Mouse (Mus musculus): Measurements from ENCODE around the gene Fnd3c2. TPM values are rescaled to one million over a fixed set of nuclear protein-coding genes. Genes with fewer than 3 reads are reported as not detected.
"Not testable (repeated sequence)": the region's sequence is repeated elsewhere in the genome, so short reads cannot be mapped to it uniquely, and the experiment has no call there.

Fnd3c2 gene
- polyA plus RNA-seq, 2 experiments = 0.04 TPM; not detected in 1

- H3K36me3 ChIP-seq (ENCODE audit: control insufficient read depth, insufficient read depth, low read length) = peaks cover 56% of the 10 kb centered on the region
Measured at GRCm38 (mm10) chrX:106198904-106199303, 56.3 kb downstream of the Fnd3c2 start.

DNA sequence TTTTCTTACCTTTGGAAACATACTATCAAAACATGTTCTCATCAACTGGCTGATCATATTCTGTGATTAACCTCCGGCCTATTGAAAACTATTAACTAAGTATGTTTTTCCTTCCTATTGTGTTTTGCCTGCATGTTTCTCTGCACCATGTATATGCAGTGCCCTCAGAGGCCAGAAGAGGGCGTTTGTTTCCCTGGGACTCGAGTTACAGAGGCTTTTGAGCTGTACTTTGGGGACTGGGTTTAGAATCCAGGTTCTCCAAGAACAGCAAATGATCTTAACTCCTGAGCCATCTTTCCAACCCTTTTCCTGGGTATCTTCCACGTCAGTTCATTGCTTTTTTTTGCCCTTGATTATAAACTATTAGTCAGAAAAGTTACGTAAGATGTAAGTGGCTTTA lies 57.9 kb downstream of the Fnd3c2 start:
- 63% methylated on average over 5 of the region's 5 CpGs for WGBS
- H3K4me1 ChIP-seq (ENCODE audit: control insufficient read depth, insufficient read depth, low read length) = no peaks in the 10 kb centered on the region
- H3K9me3 ChIP-seq (ENCODE audit: control insufficient read depth, low read length) = no peaks in the 10 kb centered on the region
- DNase-seq (ENCODE audit: low spot score) (no peak), ATAC-seq (ENCODE audit: low FRiP score, low read depth) (no peak)
- no peak for TF ChIP-seq POLR2A (IDR thresholded peaks at IDR 0.05; ENCODE audit: borderline replicate concordance, extremely low read depth, insufficient read depth, insufficient read length)
- no peak overlapping the region for H3K4me3 ChIP-seq (replicated peaks; ENCODE audit: low read length)
- no peak overlapping the region for H3K9ac ChIP-seq (ENCODE audit: low read depth, low read length, severe bottlenecking)
- H3K27ac ChIP-seq (replicated peaks; ENCODE audit: low read depth, low read length) = no peak overlapping the region
- no peaks in the 10 kb centered on the region for H3K27me3 ChIP-seq (ENCODE audit: control insufficient read depth, insufficient read depth, low read length)
- H3K36me3 ChIP-seq (ENCODE audit: control insufficient read depth, insufficient read depth, low read length) = peaks cover 56% of the 10 kb centered on the region
- H3K4me2 ChIP-seq (replicated peaks; ENCODE audit: low read depth, low read length, severe bottlenecking) = no peak overlapping the region

More at GRCm38 (mm10) chrX:106198904-106199303, 56.3 kb downstream of the Fnd3c2 start:
- H3K9ac ChIP-seq (ENCODE audit: low read depth, low read length, severe bottlenecking) = no peak overlapping the region
- no peak overlapping the region for H3K4me3 ChIP-seq (replicated peaks; ENCODE audit: low read length)
- H3K27me3 ChIP-seq (ENCODE audit: control insufficient read depth, insufficient read depth, low read length) = no peaks in the 10 kb centered on the region
- TF ChIP-seq POLR2A (IDR thresholded peaks at IDR 0.05; ENCODE audit: borderline replicate concordance, extremely low read depth, insufficient read depth, insufficient read length) = no peak
- ATAC-seq (ENCODE audit: low FRiP score, low read depth) (no peak), DNase-seq (ENCODE audit: low spot score) (no peak)
- H3K4me1 ChIP-seq (ENCODE audit: control insufficient read depth, insufficient read depth, low read length) = no peaks in the 10 kb centered on the region
- H3K27ac ChIP-seq (replicated peaks; ENCODE audit: low read depth, low read length) = no peak overlapping the region
- no peak overlapping the region for H3K4me2 ChIP-seq (replicated peaks; ENCODE audit: low read depth, low read length, severe bottlenecking)
- no peaks in the 10 kb centered on the region for H3K9me3 ChIP-seq (ENCODE audit: control insufficient read depth, low read length)
- WGBS = 87% methylated on average over 5 of the region's 5 CpGs

- H3K27ac ChIP-seq (replicated peaks; ENCODE audit: low read depth, low read length); H3K4me1 ChIP-seq (ENCODE audit: control insufficient read depth, insufficient read depth, low read length); H3K27me3 ChIP-seq (ENCODE audit: control insufficient read depth, insufficient read depth, low read length); H3K9ac ChIP-seq (ENCODE audit: low read depth, low read length, severe bottlenecking); H3K9me3 ChIP-seq (ENCODE audit: control insufficient read depth, low read length); H3K4me3 ChIP-seq (replicated peaks; ENCODE audit: low read length); ATAC-seq (ENCODE audit: low FRiP score, low read depth); DNase-seq (ENCODE audit: low spot score); H3K4me2 ChIP-seq (replicated peaks; ENCODE audit: low read depth, low read length, severe bottlenecking): not testable (repeated sequence)
- 87% methylated on average over 6 of the region's 6 CpGs for WGBS
- H3K36me3 ChIP-seq (ENCODE audit: control insufficient read depth, insufficient read depth, low read length) = peaks cover 37% of the 10 kb centered on the region
Measured at GRCm38 (mm10) chrX:106194361-106194760, 60.8 kb downstream of the Fnd3c2 start.

- DNase-seq (ENCODE audit: low spot score) (no peak), ATAC-seq (ENCODE audit: low FRiP score, low read depth) (no peak)
- H3K4me3 ChIP-seq (replicated peaks; ENCODE audit: low read length) = peak overlapping the region; percentile 50
- H3K9me3 ChIP-seq (ENCODE audit: control insufficient read depth, low read length) = no peaks in the 10 kb centered on the region
- TF ChIP-seq POLR2A (IDR thresholded peaks at IDR 0.05; ENCODE audit: borderline replicate concordance, extremely low read depth, insufficient read depth, insufficient read length) = no peak
- H3K27ac ChIP-seq (replicated peaks; ENCODE audit: low read depth, low read length) = no peak overlapping the region
- 40% methylated on average over 4 of the region's 4 CpGs for WGBS
- peak overlapping the region; percentile 50; the same call in 1 of the 2 replicates for H3K4me2 ChIP-seq (replicated peaks; ENCODE audit: low read depth, low read length, severe bottlenecking)
- no peak overlapping the region for H3K9ac ChIP-seq (ENCODE audit: low read depth, low read length, severe bottlenecking)
- no peaks in the 10 kb centered on the region for H3K4me1 ChIP-seq (ENCODE audit: control insufficient read depth, insufficient read depth, low read length)
- H3K36me3 ChIP-seq (ENCODE audit: control insufficient read depth, insufficient read depth, low read length) = peaks cover 12% of the 10 kb centered on the region; the same call in 1 of the 2 replicates
- no peaks in the 10 kb centered on the region for H3K27me3 ChIP-seq (ENCODE audit: control insufficient read depth, insufficient read depth, low read length)
Measured at GRCm38 (mm10) chrX:106190091-106190490, 65.1 kb downstream of the Fnd3c2 start.

- peaks cover 9% of the 10 kb centered on the region; the same call in 1 of the 2 replicates for H3K36me3 ChIP-seq (ENCODE audit: control insufficient read depth, insufficient read depth, low read length)
- no peak overlapping the region for H3K27ac ChIP-seq (replicated peaks; ENCODE audit: low read depth, low read length)
- 0 out of 2 replicates have a peak overlapping the region, but pooled peaks have one; percentile 56 for H3K9ac ChIP-seq (ENCODE audit: low read depth, low read length, severe bottlenecking)
- WGBS = 53% methylated on average over 5 of the region's 5 CpGs
- DNase-seq (ENCODE audit: low spot score) = no peak
- TF ChIP-seq POLR2A (IDR thresholded peaks at IDR 0.05; ENCODE audit: borderline replicate concordance, extremely low read depth, insufficient read depth, insufficient read length) = no peak
- no peaks in the 10 kb centered on the region for H3K27me3 ChIP-seq (ENCODE audit: control insufficient read depth, insufficient read depth, low read length)
- no peaks in the 10 kb centered on the region for H3K4me1 ChIP-seq (ENCODE audit: control insufficient read depth, insufficient read depth, low read length)
- peak overlapping the region; percentile 50 for H3K4me2 ChIP-seq (replicated peaks; ENCODE audit: low read depth, low read length, severe bottlenecking)
- H3K4me3 ChIP-seq (replicated peaks; ENCODE audit: low read length) = peak overlapping the region; percentile 50
- H3K9me3 ChIP-seq (ENCODE audit: control insufficient read depth, low read length) = no peaks in the 10 kb centered on the region
- ATAC-seq (ENCODE audit: low FRiP score, low read depth) = no peak
Measured at GRCm38 (mm10) chrX:106189356-106189755, 65.8 kb downstream of the Fnd3c2 start.

DNA sequence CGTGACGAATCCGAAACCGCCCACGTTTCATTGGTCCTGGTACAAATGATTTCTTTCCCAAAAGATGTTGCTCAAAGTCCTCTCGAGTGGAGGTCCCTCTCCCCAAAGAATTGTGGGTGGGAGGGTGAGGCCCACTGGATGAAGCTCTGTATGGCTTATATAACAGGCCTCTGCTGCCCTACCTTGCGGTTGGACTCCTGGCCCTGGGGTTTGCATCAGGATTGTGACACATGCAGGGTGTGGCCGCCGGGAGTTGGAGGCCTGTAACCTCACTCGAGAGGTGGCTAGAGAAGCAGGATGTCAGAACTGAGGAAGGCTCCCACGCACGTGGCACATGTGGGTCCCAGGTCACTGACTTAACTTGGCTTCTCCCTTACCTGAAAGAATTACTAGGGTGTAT lies 67.4 kb downstream of the Fnd3c2 start:
- H3K36me3 ChIP-seq (ENCODE audit: control insufficient read depth, insufficient read depth, low read length) = no peaks in the 10 kb centered on the region
- no peaks in the 10 kb centered on the region for H3K4me1 ChIP-seq (ENCODE audit: control insufficient read depth, insufficient read depth, low read length)
- DNase-seq (ENCODE audit: low spot score) (no peak), ATAC-seq (ENCODE audit: low FRiP score, low read depth) (no peak)
- peak overlapping the region; percentile 50 for H3K4me2 ChIP-seq (replicated peaks; ENCODE audit: low read depth, low read length, severe bottlenecking)
- no peaks in the 10 kb centered on the region for H3K27me3 ChIP-seq (ENCODE audit: control insufficient read depth, insufficient read depth, low read length)
- no peak for TF ChIP-seq POLR2A (IDR thresholded peaks at IDR 0.05; ENCODE audit: borderline replicate concordance, extremely low read depth, insufficient read depth, insufficient read length)
- H3K27ac ChIP-seq (replicated peaks; ENCODE audit: low read depth, low read length) = peak overlapping the region; percentile 28; the same call in 1 of the 2 replicates
- 20% methylated on average over 12 of the region's 12 CpGs for WGBS
- no peaks in the 10 kb centered on the region for H3K9me3 ChIP-seq (ENCODE audit: control insufficient read depth, low read length)
- peak overlapping the region; percentile 56 for H3K9ac ChIP-seq (ENCODE audit: low read depth, low read length, severe bottlenecking)
- H3K4me3 ChIP-seq (replicated peaks; ENCODE audit: low read length) = peak overlapping the region; percentile 50
